Mouse (Mus musculus): ENCODE measurements around the gene Pmvk. TPM values are rescaled to one million over a fixed set of nuclear protein-coding genes. Genes with fewer than 3 reads are reported as not detected.

Pmvk gene
- total and polyA plus RNA-seq, 3 experiments, result 6.7 to 14.8 (median 7.5) TPM

DNA sequence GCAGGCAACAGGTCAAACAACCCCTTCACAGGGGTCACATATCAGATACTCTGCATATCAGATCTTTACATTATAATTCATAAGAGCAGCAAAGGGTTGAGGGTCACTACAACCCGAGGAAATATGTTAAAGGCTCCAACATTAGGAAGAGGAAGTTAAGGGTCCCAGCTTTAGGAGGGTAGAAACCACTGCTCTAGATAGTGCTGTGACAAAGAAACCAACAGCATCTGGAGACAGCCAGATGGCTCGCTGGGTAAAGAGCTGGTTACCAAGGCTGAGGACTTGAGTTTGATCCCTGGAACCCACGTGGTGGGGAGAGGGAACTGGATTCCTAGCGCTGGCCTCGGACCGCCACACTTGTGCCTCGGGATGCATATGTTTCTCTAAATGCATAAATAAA lies 17.9 kb downstream of the Pmvk start:
- intact Hi-C loops (cut with DNase I), result no loop called here
- WGBS, result 75% methylated on average over 7 of the region's 7 CpGs
- TF ChIP-seq CTCF (IDR thresholded peaks at IDR 0.05), result no peak
- TF ChIP-seq EP300 (IDR thresholded peaks at IDR 0.05; ENCODE audit: insufficient read depth, low read depth, low read length), result no peak
- no peak for TF ChIP-seq POLR2A (IDR thresholded peaks at IDR 0.05; ENCODE audit: insufficient read depth, low read depth, low read length)

DNA sequence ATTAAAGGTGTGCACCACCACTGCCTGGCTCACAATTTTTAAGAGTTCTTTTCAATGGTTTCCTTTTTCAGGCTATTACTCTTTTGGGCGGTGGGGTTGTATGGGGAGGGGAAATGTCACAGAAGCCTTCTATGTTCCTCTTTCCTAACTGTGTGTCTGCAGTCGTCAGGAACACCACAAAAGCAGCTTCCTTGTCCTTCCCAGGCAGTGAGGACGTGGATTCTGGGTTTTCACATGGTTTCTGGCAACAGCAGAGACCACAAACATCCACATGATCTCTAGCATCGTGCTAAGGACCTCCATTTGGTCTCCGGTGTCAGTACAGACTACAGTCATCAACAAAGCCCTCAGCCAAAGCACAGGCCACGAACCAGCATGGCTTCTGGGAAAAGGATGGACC lies 19.5 kb downstream of the Pmvk start:
- Histone ChIP-seq H3K4me3 (no peak overlapping the region), H3K9ac (ENCODE audit: low read depth, low read length) (no peak overlapping the region), H3K36me3 (ENCODE audit: control insufficient read depth, insufficient read depth, low read length) (no peaks in the 10 kb centered on the region), H3K27ac (no peak overlapping the region), H3K4me1 (ENCODE audit: control insufficient read depth, insufficient read depth, low read length) (no peaks in the 10 kb centered on the region), H3K79me2 (replicated peaks; ENCODE audit: control insufficient read depth, insufficient read depth, low read length) (no peaks in the 10 kb centered on the region), H3K27me3 (ENCODE audit: control insufficient read depth, insufficient read depth, low read length) (no peaks in the 10 kb centered on the region)
- intact Hi-C loops (cut with DNase I), result no loop called here
- no peak for DNase-seq
- TF ChIP-seq POLR2A (IDR thresholded peaks at IDR 0.05; ENCODE audit: insufficient read depth, low read depth, low read length), result no peak
- no peak for TF ChIP-seq EP300 (IDR thresholded peaks at IDR 0.05; ENCODE audit: insufficient read depth, low read depth, low read length)
- TF ChIP-seq CTCF (IDR thresholded peaks at IDR 0.05), result no peak
- WGBS, result 77% methylated on average over 6 of the region's 6 CpGs

More for the DNA sequence above, 17.9 kb downstream of the Pmvk start:
- Histone ChIP-seq H3K27ac (no peak overlapping the region), H3K9ac (ENCODE audit: low read depth, low read length) (no peak overlapping the region), H3K27me3 (ENCODE audit: control insufficient read depth, insufficient read depth, low read length) (no peaks in the 10 kb centered on the region), H3K36me3 (ENCODE audit: control insufficient read depth, insufficient read depth, low read length) (no peaks in the 10 kb centered on the region), H3K4me1 (ENCODE audit: control insufficient read depth, insufficient read depth, low read length) (no peaks in the 10 kb centered on the region), H3K4me3 (no peak overlapping the region), H3K79me2 (replicated peaks; ENCODE audit: control insufficient read depth, insufficient read depth, low read length) (no peaks in the 10 kb centered on the region)
- no peak for DNase-seq

DNA sequence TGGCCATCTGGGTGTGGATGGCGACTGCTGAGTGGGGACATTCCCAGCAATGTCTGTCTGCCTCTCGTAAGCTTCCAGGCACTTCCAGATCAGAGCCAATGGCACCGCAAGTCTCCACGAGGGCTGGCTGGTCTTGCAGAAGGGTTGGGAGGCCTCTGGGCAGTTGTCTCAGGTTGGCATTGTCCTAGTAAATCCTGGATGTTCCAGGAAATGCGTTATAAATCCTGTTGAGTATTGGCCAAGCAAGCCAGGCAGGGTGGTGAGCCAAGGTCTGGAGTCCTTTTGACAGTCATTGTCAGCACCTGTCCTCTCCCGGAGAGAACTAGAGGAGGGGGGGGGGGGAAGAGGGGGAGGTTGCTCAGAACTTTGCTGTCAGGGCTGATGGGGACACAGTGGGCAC lies 24.7 kb downstream of the Pmvk start:
- Histone ChIP-seq H3K79me2 (replicated peaks; ENCODE audit: control insufficient read depth, insufficient read depth, low read length) (no peaks in the 10 kb centered on the region), H3K9ac (ENCODE audit: low read depth, low read length) (no peak overlapping the region), H3K27me3 (ENCODE audit: control insufficient read depth, insufficient read depth, low read length) (no peaks in the 10 kb centered on the region), H3K36me3 (ENCODE audit: control insufficient read depth, insufficient read depth, low read length) (no peaks in the 10 kb centered on the region), H3K27ac (no peak overlapping the region), H3K4me1 (ENCODE audit: control insufficient read depth, insufficient read depth, low read length) (no peaks in the 10 kb centered on the region), H3K4me3 (no peak overlapping the region)
- DNase-seq, result no peak
- TF ChIP-seq POLR2A (IDR thresholded peaks at IDR 0.05; ENCODE audit: insufficient read depth, low read depth, low read length), result no peak
- no peak for TF ChIP-seq CTCF (IDR thresholded peaks at IDR 0.05)
- no peak for TF ChIP-seq EP300 (IDR thresholded peaks at IDR 0.05; ENCODE audit: insufficient read depth, low read depth, low read length)
- 63% methylated on average over 6 of the region's 6 CpGs for WGBS
- intact Hi-C loops (cut with DNase I), result no loop called here

DNA sequence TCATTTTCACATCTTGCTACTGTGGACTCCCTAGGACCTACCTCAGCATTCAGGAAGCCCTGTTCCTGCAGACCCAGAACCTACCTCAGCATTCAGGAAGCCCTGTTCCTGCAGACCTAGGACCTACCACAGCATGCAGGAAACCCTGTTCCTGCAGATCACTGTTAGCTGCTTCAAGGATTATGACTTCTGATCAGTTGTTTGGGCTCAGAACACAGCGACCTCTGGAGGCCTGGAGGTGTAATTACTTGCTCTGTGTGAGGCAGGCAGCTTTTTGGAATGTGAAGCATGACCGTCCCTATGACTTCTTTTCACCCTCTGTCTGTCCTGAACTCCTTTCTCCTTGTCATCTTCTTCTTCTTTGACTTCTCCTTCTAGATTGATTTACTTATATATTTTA lies 27.1 kb downstream of the Pmvk start:
- TF ChIP-seq EP300 (IDR thresholded peaks at IDR 0.05; ENCODE audit: insufficient read depth, low read depth, low read length) (no peak), CTCF (IDR thresholded peaks at IDR 0.05) (peak; percentile 64)
- WGBS, result 47% methylated on average over 2 of the region's 2 CpGs
- no peak overlapping the region for H3K9ac ChIP-seq (ENCODE audit: low read depth, low read length)
- intact Hi-C loops (cut with DNase I), result no loop called here
- H3K36me3 ChIP-seq (ENCODE audit: control insufficient read depth, insufficient read depth, low read length), result no peaks in the 10 kb centered on the region
- H3K27me3 ChIP-seq (ENCODE audit: control insufficient read depth, insufficient read depth, low read length), result no peaks in the 10 kb centered on the region
- no peak overlapping the region for H3K27ac ChIP-seq
- no peak for DNase-seq
- no peaks in the 10 kb centered on the region for H3K4me1 ChIP-seq (ENCODE audit: control insufficient read depth, insufficient read depth, low read length)
- no peaks in the 10 kb centered on the region for H3K79me2 ChIP-seq (replicated peaks; ENCODE audit: control insufficient read depth, insufficient read depth, low read length)
- no peak overlapping the region for H3K4me3 ChIP-seq

DNA sequence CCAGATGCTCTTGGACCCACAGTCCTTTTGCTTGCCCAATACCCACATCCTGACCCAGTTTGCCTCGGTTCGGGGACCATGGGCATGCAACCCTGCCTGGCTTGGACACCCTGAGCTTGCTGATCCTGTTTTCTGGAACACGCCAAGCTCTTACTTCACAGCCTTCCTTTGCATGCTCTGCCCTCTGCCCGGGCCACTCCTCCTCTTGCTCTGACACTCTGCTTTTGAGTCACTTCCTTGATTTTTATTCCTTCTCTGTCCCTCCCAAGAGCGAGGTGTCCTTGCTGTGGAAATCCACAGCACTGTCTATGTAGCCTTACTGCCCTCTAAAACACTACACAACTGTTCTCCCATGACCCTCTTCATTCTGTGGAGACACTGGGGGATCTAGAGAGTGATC lies 27.9 kb downstream of the Pmvk start:
- DNase-seq, result no peak
- Histone ChIP-seq H3K79me2 (replicated peaks; ENCODE audit: control insufficient read depth, insufficient read depth, low read length) (no peaks in the 10 kb centered on the region), H3K36me3 (ENCODE audit: control insufficient read depth, insufficient read depth, low read length) (no peaks in the 10 kb centered on the region), H3K4me3 (no peak overlapping the region), H3K9ac (ENCODE audit: low read depth, low read length) (no peak overlapping the region), H3K27me3 (ENCODE audit: control insufficient read depth, insufficient read depth, low read length) (no peaks in the 10 kb centered on the region), H3K27ac (no peak overlapping the region), H3K4me1 (ENCODE audit: control insufficient read depth, insufficient read depth, low read length) (peaks cover 4% of the 10 kb centered on the region)
- WGBS, result 76% methylated on average over 5 of the region's 5 CpGs
- TF ChIP-seq EP300 (IDR thresholded peaks at IDR 0.05; ENCODE audit: insufficient read depth, low read depth, low read length), result no peak
- TF ChIP-seq POLR2A (IDR thresholded peaks at IDR 0.05; ENCODE audit: insufficient read depth, low read depth, low read length), result no peak
- TF ChIP-seq CTCF (IDR thresholded peaks at IDR 0.05), result no peak
- intact Hi-C loops (cut with DNase I), result no loop called here

DNA sequence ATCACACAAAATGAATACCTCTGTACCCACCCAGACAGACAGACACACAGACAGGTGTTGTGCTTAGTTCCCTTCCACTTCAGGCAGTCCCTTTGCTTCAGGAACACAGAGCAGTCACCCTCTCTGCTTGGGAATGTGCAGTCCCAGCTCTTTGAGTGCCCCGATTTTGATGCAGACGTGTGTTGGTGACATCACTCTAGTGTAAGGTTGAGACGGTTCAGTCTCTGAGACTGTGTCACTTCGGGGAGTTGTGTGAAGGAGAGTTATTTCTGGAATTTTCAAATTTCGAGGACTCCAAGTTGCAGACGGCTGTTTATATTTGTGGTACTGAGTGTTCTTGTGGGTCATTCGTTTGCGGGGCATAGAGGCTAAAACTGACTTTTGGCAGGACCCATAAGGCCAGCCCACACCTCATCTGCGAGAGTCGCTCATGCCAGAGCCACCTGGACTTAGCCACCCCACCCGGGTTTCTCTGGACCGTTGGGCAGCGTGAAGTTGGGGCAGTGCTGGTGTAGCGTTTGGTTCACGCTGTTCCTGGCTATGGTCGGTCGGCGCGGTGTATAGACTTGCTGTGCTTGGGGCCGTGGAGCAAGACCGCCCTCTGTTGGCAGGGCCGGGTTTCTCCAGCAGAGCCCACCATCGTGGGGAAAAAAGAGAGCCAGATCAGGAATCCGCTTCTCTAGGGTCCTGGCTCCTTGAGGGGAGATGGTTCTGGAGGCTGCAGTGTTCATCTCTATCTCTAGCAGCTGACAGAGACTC lies 30.6 kb downstream of the Pmvk start:
- peak; percentile 79 to 85 for DNase-seq
- 18% methylated on average over 24 of the region's 24 CpGs for WGBS
- intact Hi-C loops (cut with DNase I), result loop anchor here (1.0 to 5.0 kb wide), 6 partner anchors 28 to 168 kb away; no protein-coding TSS in a partner anchor
- H3K36me3 ChIP-seq (ENCODE audit: control insufficient read depth, insufficient read depth, low read length), result no peaks in the 10 kb centered on the region
- TF ChIP-seq POLR2A (IDR thresholded peaks at IDR 0.05; ENCODE audit: insufficient read depth, low read depth, low read length), result no peak
- peak; percentile 72; the same call in 1 of the 2 replicates for TF ChIP-seq EP300 (IDR thresholded peaks at IDR 0.05; ENCODE audit: insufficient read depth, low read depth, low read length)
- peak; percentile 100 for TF ChIP-seq CTCF (IDR thresholded peaks at IDR 0.05)
- H3K79me2 ChIP-seq (replicated peaks; ENCODE audit: control insufficient read depth, insufficient read depth, low read length), result no peaks in the 10 kb centered on the region
- H3K27ac ChIP-seq, result no peak overlapping the region
- 0 out of 2 replicates have a peak overlapping the region, but pooled peaks have one; percentile 15 for H3K9ac ChIP-seq (ENCODE audit: low read depth, low read length)
- no peak overlapping the region for H3K4me3 ChIP-seq
- no peaks in the 10 kb centered on the region for H3K27me3 ChIP-seq (ENCODE audit: control insufficient read depth, insufficient read depth, low read length)
- peaks cover 6% of the 10 kb centered on the region for H3K4me1 ChIP-seq (ENCODE audit: control insufficient read depth, insufficient read depth, low read length)
